Mouse (Mus musculus) embryonic fibroblast, embryonic 13.5 days (primary cell): ENCODE data around the gene Aff3. TPM values are rescaled to one million over a fixed set of nuclear protein-coding genes. Genes with fewer than 3 reads are reported as not detected.

Experiments
- H3K27ac ChIP-seq: 2 replicates; pipeline ENCODE4 v1.5.1; 2012; ENCODE audit warnings: low read length, control low read depth, inconsistent platforms; ENCODE audit not compliant: insufficient read depth
- H3K4me1 ChIP-seq: 2 replicates; pipeline ENCODE4 v1.6.1; 2011; ENCODE audit warnings: low read length; ENCODE audit not compliant: control insufficient read depth, insufficient read depth
- H3K4me3 ChIP-seq: 2 replicates; pipeline ENCODE4 v1.5.1; 2011; ENCODE audit warnings: mild to moderate bottlenecking, control low read depth, low read length; ENCODE audit not compliant: insufficient read depth
- CTCF ChIP-seq: IDR thresholded peaks from 2 replicates; pipeline ENCODE4 v1.5.1; 2011; ENCODE audit warnings: mild to moderate bottlenecking, control low read depth, low read length, moderate library complexity, borderline replicate concordance; ENCODE audit not compliant: insufficient read depth
- POLR2A ChIP-seq: IDR thresholded peaks from 2 replicates; pipeline ENCODE4 v1.6.1; 2011; ENCODE audit warnings: low read depth, mild to moderate bottlenecking, control low read depth, low read length, moderate library complexity
- polyA plus RNA-seq: library from polyadenylated mRNA; stranded (reverse); fragments of >200 nt; gene quantifications from 2 replicates; pipeline ENCODE4 v1.2.4, GENCODE M21; 2011; ENCODE audit warnings: low read depth; ENCODE audit not compliant: missing spikeins, insufficient read length

Gene Aff3
- polyA plus RNA-seq, 1 experiment = 20.0 TPM

DNA sequence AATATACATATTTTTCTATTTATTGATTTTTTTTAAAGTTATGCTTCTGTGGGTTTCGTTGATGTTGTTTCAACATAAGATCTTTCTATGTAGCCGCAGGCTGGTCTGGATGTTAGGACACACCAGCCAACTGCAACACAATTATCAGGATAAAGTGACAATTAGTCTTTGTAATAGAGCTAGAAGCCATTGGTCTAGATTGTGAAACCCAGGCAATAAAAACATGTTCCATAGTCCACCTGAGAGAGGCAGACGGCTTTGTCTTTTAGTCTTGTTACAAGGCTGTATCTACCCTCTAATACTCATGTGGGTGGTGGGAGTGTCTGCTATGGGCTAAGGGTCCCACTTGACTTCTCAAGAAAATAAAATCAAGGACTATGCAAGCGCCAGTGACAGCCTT is 518.7 kb downstream of the Aff3 start:
- Histone ChIP-seq H3K4me1 (no peaks in the 10 kb centered on the region), H3K4me3 (no peak overlapping the region), H3K27ac (no peak overlapping the region)
- TF ChIP-seq POLR2A (no peak), CTCF (no peak)

DNA sequence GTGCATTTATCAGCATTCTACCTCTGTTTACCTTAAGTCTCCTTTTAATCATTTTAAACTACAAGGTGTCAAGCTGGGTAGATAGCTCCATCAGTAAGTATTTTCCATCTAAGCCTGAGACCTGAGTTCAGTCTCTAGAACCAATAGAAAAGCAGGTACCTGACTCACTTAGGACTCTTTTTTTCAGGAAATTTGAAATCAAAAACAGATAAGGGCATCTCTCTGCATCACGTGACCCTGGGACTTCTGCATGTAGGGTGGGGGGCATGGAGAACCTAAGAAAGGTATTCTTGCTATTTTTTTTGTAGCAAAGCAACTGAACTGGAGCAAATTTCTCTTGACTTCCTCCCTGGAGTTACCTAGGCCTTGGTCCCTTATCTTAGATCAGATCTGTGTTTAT is 523.4 kb downstream of the Aff3 start:
- TF ChIP-seq POLR2A (no peak), CTCF (no peak)
- Histone ChIP-seq H3K4me1 (no peaks in the 10 kb centered on the region), H3K4me3 (no peak overlapping the region), H3K27ac (no peak overlapping the region)

GRCm38 (mm10) chr1:38140911-38141310 is 523.8 kb downstream of the Aff3 start:
- Histone ChIP-seq H3K27ac (no peak overlapping the region), H3K4me1 (no peaks in the 10 kb centered on the region), H3K4me3 (no peak overlapping the region)
- TF ChIP-seq CTCF = no peak
- no peak for TF ChIP-seq POLR2A

DNA sequence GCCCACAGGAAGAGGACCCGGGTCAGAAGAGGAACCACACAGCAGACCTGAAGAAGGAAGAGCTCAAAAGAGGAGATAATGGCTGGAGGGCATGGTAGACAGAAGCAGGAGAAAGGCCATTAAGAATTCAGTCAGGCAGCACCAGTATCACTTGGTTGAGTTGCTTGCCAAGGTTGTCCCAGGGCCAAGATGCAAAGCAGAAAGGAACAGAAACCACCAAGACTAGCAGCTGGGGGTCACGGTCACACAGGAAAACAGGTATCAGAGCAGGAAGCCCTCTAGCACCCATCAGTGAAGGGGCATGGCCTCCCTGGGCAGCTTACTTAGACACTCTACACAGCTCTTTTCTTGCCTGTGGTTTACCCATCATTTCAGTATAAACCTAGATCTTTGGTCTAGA is 525.4 kb downstream of the Aff3 start:
- H3K27ac ChIP-seq = no peak overlapping the region
- TF ChIP-seq POLR2A = no peak
- no peak for TF ChIP-seq CTCF
- H3K4me3 ChIP-seq = no peak overlapping the region
- H3K4me1 ChIP-seq = no peaks in the 10 kb centered on the region

GRCm38 (mm10) chr1:38132942-38133341 is 531.8 kb downstream of the Aff3 start:
- no peaks in the 10 kb centered on the region; the same call in 1 of the 2 replicates for H3K4me1 ChIP-seq
- no peak overlapping the region for H3K27ac ChIP-seq
- no peak overlapping the region for H3K4me3 ChIP-seq
- TF ChIP-seq CTCF = no peak
- TF ChIP-seq POLR2A = no peak

DNA sequence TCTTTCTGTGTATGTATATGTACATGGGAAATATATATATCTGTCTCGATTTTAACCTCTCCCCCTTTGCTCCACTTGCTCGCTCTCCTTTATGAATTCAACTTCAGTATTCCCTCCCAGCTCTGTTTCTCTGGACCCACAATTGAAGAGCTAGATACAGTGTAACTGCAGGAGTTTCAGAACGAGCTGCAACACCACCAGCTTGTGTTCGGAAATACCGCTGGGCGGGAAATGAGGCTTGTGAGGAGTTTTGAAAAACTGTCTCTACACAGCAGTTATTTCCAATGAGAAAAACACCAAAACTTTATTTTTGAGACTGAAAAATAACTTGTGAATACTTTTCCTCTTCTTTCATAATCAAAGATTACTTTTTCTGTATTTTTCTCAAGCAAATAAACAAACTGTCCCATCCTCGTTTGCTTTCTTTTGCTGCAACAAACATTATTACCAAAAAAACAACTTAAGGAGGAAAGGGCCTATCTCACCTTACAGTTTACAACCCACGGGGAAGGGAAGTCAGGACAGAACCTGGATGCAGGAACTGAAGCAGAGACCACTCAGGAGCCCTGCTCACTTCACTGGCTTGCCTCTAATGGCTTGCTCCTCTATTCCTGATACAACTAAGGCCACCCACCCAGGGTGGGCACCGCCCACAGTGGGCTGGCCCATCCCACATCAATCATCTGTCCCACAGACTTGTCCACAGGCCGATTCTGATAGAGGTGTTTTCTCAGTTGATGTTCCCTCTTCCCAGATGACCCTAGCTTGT is 533.9 kb downstream of the Aff3 start:
- H3K4me1 ChIP-seq = peaks cover 2% of the 10 kb centered on the region
- no peak overlapping the region for H3K27ac ChIP-seq
- TF ChIP-seq POLR2A = no peak
- TF ChIP-seq CTCF = no peak
- no peak overlapping the region for H3K4me3 ChIP-seq

- Histone ChIP-seq H3K27ac (peak within 1 kb of the TSS; percentile 75), H3K4me3 (peak within 1 kb of the TSS; percentile 97), H3K4me1 (peaks cover 2% of the 10 kb centered on the region)
- TF ChIP-seq POLR2A (peak; percentile 66), CTCF (peak; percentile 98)
Measured at GRCm38 (mm10) chr1:38129501-38130267, 535.1 kb downstream of the Aff3 start, which contains the start of gene Rev1. Gene Rev1 (minus strand): TSS chr1:38129801.

DNA sequence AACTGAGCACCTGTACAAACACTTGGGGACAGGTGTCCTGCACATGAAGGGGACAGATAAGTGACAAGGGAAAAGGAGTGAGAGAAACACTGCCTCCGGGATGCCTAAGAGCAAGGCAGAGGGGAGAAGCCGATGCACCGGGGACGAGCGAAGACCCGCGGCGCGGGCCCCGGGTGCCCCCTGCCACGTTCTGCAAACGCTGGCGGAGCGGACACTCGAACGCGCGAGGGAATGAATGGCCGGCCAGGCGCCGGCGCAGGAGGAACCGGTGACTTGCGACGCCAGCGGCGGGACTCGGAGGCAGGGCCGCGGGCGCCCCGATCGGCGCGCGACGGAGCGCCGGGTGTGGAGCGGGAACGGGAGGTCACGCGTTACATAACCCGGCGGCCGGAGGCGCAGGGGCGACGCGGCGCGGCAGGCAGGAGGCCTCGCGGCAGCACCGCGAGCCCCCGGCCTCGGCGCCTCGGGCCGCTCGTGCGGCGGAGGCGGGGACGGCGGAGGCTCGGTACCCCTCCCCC is 535.8 kb downstream of the Aff3 start:
- TF ChIP-seq POLR2A (no peak), CTCF (no peak)
- peak overlapping the region; percentile 75 for H3K27ac ChIP-seq
- H3K4me3 ChIP-seq = peak overlapping the region; percentile 97
- H3K4me1 ChIP-seq = peaks cover 2% of the 10 kb centered on the region

Other genes starting within 250 kb of the Aff3 start
- 0.52 and 1.9 TPM in 2 replicates for gene Lonrf2, start 171.8 kb upstream of the Aff3 start, polyA plus RNA-seq
- 2.7 and 3.2 TPM in 2 replicates for gene Chst10, start 233.2 kb upstream of the Aff3 start, polyA plus RNA-seq